Mouse (Mus musculus): ENCODE measurements around the gene Crybg2. TPM values are rescaled to one million over a fixed set of nuclear protein-coding genes. Genes with fewer than 3 reads are reported as not detected.

The Crybg2 gene
- polyA plus RNA-seq, 1 experiment: not detected

DNA sequence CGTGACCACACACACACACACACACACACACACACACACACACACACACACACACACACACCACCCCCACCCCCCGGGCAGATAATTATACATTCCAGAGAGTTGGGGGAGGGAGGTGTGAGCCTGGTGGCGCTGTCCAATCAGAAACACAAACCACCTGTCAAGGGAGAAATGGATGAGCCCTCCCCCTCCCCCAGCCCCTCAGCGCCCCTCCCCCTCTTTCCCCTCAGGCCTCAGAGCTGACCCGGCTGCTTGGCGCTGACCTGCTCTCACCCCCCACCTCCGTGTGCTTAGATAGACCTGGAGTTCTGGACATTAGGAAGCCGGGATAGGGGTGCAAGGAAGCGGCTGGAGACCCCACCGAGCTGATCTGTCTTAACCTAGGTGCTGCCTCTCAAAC lies 41.4 kb upstream of the Crybg2 start:
- Histone ChIP-seq H3K27ac (ENCODE audit: insufficient read depth, low read length) (no peak overlapping the region), H3K4me1 (ENCODE audit: control insufficient read depth, insufficient read depth, low read length) (no peaks in the 10 kb centered on the region), H3K4me3 (ENCODE audit: insufficient read depth, low read length) (no peak overlapping the region)
- TF ChIP-seq CTCF (IDR thresholded peaks at IDR 0.05; ENCODE audit: borderline replicate concordance, insufficient read depth, low read length): no peak

DNA sequence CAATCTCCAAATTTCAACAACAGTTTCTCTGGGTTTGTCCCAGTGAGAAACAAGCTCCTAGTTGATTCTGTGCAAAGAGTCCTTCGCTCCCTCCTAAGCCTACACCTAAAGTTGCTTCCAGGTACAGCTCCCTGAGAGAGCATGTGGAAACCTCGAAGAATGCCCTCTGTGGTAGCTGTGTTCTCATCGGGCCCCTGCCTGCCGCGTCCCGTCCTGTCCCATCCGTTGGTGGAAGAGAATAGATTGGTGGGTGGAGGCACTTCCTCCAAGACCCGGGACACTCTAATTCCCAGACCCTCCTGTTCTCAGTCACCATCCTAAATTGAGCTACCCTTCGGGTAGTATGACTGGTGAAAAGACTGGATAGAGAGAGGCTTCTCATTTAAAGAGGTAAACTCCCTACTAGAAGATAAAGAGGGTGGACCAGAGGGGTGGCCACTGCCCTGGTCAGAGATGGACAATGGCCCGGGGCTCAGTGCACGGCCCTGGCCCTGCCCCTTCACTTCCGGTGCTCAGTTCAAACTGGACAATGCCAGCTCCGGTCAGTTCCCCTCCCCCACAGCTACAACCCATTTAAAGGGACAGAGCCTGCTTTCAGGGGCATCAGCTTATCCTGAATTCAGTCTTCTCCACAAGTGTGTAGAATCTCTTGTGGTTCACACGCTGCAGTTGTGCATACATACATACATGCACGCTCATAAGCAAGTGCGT lies 40.8 kb upstream of the Crybg2 start:
- no peaks in the 10 kb centered on the region for H3K4me1 ChIP-seq (ENCODE audit: control insufficient read depth, insufficient read depth, low read length)

DNA sequence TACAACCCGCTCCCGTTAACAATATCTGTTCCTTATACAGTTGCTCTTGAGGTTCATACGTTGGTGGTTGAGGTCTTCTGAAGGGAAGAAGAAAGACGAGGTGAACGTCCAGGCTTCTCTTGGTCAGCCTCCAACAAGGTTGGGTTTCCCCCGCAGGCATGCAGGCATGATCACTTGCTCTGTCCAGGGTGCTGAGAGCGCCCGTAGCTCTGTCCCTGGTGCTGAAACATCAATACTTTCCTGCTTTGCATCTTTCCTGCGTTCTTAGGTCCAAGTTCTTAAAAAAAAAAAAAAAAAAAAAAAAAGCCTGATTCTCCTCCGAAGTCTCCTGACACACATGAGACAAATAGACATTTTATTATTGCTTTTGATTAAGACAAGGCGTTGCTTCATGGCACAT lies 40.0 kb upstream of the Crybg2 start:
- Histone ChIP-seq H3K4me3 (ENCODE audit: insufficient read depth, low read length) (no peak overlapping the region), H3K27ac (ENCODE audit: insufficient read depth, low read length) (no peak overlapping the region), H3K4me1 (ENCODE audit: control insufficient read depth, insufficient read depth, low read length) (no peaks in the 10 kb centered on the region)
- TF ChIP-seq CTCF (IDR thresholded peaks at IDR 0.05; ENCODE audit: borderline replicate concordance, insufficient read depth, low read length) (no peak), POLR2A (IDR thresholded peaks at IDR 0.05; ENCODE audit: low read depth, low read length) (no peak)

More for the DNA sequence above, 40.8 kb upstream of the Crybg2 start:
- Histone ChIP-seq H3K4me3 (ENCODE audit: insufficient read depth, low read length) (no peak overlapping the region), H3K27ac (ENCODE audit: insufficient read depth, low read length) (no peak overlapping the region)
- no peak for TF ChIP-seq CTCF (IDR thresholded peaks at IDR 0.05; ENCODE audit: borderline replicate concordance, insufficient read depth, low read length)
- no peak for TF ChIP-seq POLR2A (IDR thresholded peaks at IDR 0.05; ENCODE audit: low read depth, low read length)

DNA sequence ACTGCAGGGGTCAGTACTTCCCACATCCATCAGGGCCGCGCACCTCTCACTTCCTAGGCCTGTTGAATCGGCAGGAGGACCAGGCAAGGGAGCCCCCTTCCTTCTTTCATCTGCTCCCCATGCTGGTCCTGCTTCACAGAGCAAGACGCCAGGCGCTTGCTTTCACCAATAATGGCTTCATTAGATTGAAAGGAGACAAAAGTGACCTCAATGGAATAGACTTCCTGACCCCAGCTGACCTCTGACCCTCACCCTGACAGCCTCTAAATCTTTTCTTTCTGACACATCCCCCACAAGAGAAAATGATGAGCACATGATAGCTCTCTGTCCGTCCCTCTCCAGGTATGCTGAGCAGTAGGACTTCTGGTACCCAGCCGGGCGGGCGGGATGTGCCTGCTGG lies 34.8 kb upstream of the Crybg2 start:
- Histone ChIP-seq H3K4me3 (ENCODE audit: insufficient read depth, low read length) (no peak overlapping the region), H3K4me1 (ENCODE audit: control insufficient read depth, insufficient read depth, low read length) (no peaks in the 10 kb centered on the region), H3K27ac (ENCODE audit: insufficient read depth, low read length) (no peak overlapping the region)
- no peak for TF ChIP-seq POLR2A (IDR thresholded peaks at IDR 0.05; ENCODE audit: low read depth, low read length)
- TF ChIP-seq CTCF (IDR thresholded peaks at IDR 0.05; ENCODE audit: borderline replicate concordance, insufficient read depth, low read length): no peak

DNA sequence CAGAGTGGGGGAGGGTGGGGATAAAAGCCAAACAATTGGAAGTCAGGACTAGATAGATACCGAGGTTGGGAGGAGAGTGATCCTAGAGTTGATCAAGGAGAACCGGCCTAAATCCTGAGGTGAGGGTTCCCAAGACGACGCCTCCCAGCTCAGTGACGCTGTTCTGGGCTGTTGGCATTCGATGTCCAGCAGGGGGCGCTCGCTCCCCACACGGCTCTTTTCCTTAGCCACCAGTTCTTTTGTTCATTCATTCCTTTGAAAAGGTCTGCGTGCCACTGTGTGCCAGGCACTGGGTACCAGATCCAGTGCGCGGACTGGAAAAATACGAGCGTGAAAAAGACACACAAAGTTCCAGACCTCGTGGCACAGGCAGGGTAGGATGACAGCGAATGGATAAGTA lies 24.7 kb upstream of the Crybg2 start:
- peak; percentile 92 for TF ChIP-seq CTCF (IDR thresholded peaks at IDR 0.05; ENCODE audit: borderline replicate concordance, insufficient read depth, low read length)
- TF ChIP-seq POLR2A (IDR thresholded peaks at IDR 0.05; ENCODE audit: low read depth, low read length): no peak
- Histone ChIP-seq H3K4me3 (ENCODE audit: insufficient read depth, low read length) (no peak overlapping the region), H3K4me1 (ENCODE audit: control insufficient read depth, insufficient read depth, low read length) (no peaks in the 10 kb centered on the region), H3K27ac (ENCODE audit: insufficient read depth, low read length) (no peak overlapping the region)

DNA sequence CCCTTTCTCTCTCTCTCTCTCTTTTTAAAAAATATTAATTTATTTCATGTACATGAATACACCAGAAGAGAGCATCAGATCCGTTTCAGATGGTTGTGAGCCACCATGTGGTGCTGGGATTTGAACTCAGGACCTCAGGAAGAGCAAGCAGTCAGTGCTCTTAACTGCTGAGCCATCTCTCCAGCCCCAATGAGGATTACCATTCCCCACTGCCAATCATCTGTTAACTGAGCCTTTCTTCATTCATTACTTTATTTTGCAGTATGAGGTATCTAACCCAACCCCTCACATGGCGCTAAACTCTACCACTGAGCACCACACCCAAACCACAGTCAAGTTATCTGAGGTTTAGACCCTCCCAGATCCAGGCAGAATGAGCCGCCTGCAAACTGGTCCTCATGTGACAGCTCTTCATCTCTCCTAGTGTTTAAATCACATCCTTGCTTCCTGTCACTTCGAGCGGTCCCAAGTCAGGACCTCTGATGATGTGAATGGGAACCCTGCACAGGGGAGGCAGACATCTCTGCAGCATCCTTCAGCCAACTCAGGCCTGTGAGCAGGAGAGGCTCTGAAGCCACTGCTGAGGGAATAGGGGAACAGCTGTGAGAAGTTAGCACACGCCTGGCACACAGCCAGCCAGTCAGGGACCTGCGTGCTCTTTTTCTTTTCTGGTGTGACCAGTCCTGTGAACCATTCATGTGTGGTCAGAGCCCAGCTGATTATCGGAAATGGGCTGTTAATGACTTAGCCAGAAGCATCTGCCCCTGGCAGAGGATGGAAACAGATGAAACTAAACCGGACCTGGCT lies 19.1 kb upstream of the Crybg2 start:
- no peaks in the 10 kb centered on the region for H3K4me1 ChIP-seq (ENCODE audit: control insufficient read depth, insufficient read depth, low read length)
- H3K27ac ChIP-seq (ENCODE audit: insufficient read depth, low read length): no peak overlapping the region
- TF ChIP-seq POLR2A (IDR thresholded peaks at IDR 0.05; ENCODE audit: low read depth, low read length): no peak
- no peak for TF ChIP-seq CTCF (IDR thresholded peaks at IDR 0.05; ENCODE audit: borderline replicate concordance, insufficient read depth, low read length)
- no peak overlapping the region for H3K4me3 ChIP-seq (ENCODE audit: insufficient read depth, low read length)

DNA sequence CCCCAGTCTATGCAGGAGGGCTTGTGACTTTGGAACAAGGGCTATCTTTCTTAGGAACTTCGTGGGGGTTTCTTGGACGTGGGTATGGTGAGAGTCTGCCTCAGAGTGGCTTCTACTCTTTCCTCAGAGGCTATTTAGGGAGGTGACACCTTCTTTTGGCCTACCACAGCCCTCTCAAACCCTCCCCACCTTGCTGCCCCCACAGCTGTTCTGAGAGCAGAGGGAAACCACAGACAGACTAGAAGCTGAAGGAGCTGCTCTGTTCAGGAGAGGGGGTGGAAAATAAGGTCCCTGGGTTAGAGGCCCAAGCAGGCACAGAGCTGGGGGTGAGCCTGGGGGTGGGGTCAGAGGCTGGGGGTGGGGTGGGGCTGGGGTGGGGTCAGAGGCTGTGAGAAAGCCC lies 17.6 kb upstream of the Crybg2 start:
- Histone ChIP-seq H3K4me1 (ENCODE audit: control insufficient read depth, insufficient read depth, low read length) (no peaks in the 10 kb centered on the region), H3K4me3 (ENCODE audit: insufficient read depth, low read length) (no peak overlapping the region), H3K27ac (ENCODE audit: insufficient read depth, low read length) (no peak overlapping the region)
- TF ChIP-seq CTCF (IDR thresholded peaks at IDR 0.05; ENCODE audit: borderline replicate concordance, insufficient read depth, low read length) (no peak), POLR2A (IDR thresholded peaks at IDR 0.05; ENCODE audit: low read depth, low read length) (no peak)

DNA sequence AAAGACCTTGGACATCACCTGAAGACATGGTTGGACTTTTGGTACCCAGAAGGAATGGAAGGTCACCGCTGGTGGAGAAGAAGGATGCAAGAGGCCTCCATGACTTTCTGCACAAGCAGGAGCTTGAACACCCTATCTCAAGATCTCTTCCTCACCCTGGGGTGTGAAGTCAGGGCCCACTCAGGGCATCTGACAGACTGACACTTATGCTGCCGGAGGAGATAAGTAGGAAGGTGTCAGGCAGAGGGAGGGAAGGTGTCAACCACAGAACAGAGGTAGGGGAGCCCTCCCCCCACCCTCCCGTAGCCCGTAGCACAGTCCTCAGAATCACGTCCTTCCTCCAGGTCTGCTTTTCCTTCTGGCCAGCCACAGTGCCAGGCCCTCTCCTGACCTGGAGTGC lies 13.0 kb upstream of the Crybg2 start:
- TF ChIP-seq POLR2A (IDR thresholded peaks at IDR 0.05; ENCODE audit: low read depth, low read length) (no peak), CTCF (IDR thresholded peaks at IDR 0.05; ENCODE audit: borderline replicate concordance, insufficient read depth, low read length) (no peak)
- Histone ChIP-seq H3K4me3 (ENCODE audit: insufficient read depth, low read length) (no peak overlapping the region), H3K27ac (ENCODE audit: insufficient read depth, low read length) (no peak overlapping the region)

GRCm38 (mm10) chr4:134051912-134052311 lies 8.7 kb upstream of the Crybg2 start:
- no peaks in the 10 kb centered on the region for H3K4me1 ChIP-seq (ENCODE audit: control insufficient read depth, insufficient read depth, low read length)
- no peak overlapping the region for H3K4me3 ChIP-seq (ENCODE audit: insufficient read depth, low read length)
- no peak overlapping the region for H3K27ac ChIP-seq (ENCODE audit: insufficient read depth, low read length)
- no peak for TF ChIP-seq POLR2A (IDR thresholded peaks at IDR 0.05; ENCODE audit: low read depth, low read length)
- TF ChIP-seq CTCF (IDR thresholded peaks at IDR 0.05; ENCODE audit: borderline replicate concordance, insufficient read depth, low read length): no peak

More for the DNA sequence above, 13.0 kb upstream of the Crybg2 start:
- no peaks in the 10 kb centered on the region for H3K4me1 ChIP-seq (ENCODE audit: control insufficient read depth, insufficient read depth, low read length)

GRCm38 (mm10) chr4:134052560-134052959 lies 8.1 kb upstream of the Crybg2 start:
- H3K27ac ChIP-seq (ENCODE audit: insufficient read depth, low read length): no peak overlapping the region
- no peak overlapping the region for H3K4me3 ChIP-seq (ENCODE audit: insufficient read depth, low read length)
- no peaks in the 10 kb centered on the region for H3K4me1 ChIP-seq (ENCODE audit: control insufficient read depth, insufficient read depth, low read length)
- no peak for TF ChIP-seq POLR2A (IDR thresholded peaks at IDR 0.05; ENCODE audit: low read depth, low read length)
- no peak for TF ChIP-seq CTCF (IDR thresholded peaks at IDR 0.05; ENCODE audit: borderline replicate concordance, insufficient read depth, low read length)
